Mouse (Mus musculus) midbrain, embryonic 14.5 days (tissue): ENCODE measurements around the gene Sh2d4b. TPM values are rescaled to one million over a fixed set of nuclear protein-coding genes. Genes with fewer than 3 reads are reported as not detected.

Experiments
- ATAC-seq: fragments of 200-750 bp; cut with Nextera tagmentation; 2 replicates; pipeline ENCODE4 v1.8.0; 2017; ENCODE audit warnings: moderate number of reproducible peaks, moderate library complexity; ENCODE audit not compliant: low FRiP score, low TSS enrichment
- DNase-seq: peaks from one replicate; pipeline ENCODE4 v3.0.0-alpha.2; 2015
- H3K27ac ChIP-seq: fragments of 300-500 bp; sonication (generic); replicated peaks from 2 replicates; pipeline ENCODE4 v1.5.1; 2014; ENCODE audit warnings: mild to moderate bottlenecking, low read depth, low read length, moderate library complexity
- H3K27me3 ChIP-seq: fragments of 300-500 bp; sonication (generic); 2 replicates; pipeline ENCODE4 v1.6.1; 2014; ENCODE audit warnings: low read length, control low read depth, mixed read lengths; ENCODE audit not compliant: control insufficient read depth, insufficient read depth
- H3K36me3 ChIP-seq: fragments of 300-500 bp; sonication (generic); 2 replicates; pipeline ENCODE4 v1.6.1; 2014; ENCODE audit warnings: low read length, control low read depth; ENCODE audit not compliant: control insufficient read depth, insufficient read depth
- H3K4me1 ChIP-seq: fragments of 300-500 bp; sonication (generic); 2 replicates; pipeline ENCODE4 v1.6.1; 2014; ENCODE audit warnings: mild to moderate bottlenecking, antibody characterized with exemption, low read length, control low read depth; ENCODE audit not compliant: control insufficient read depth, insufficient read depth
- H3K4me2 ChIP-seq: fragments of 300-500 bp; sonication (generic); 2 replicates; pipeline ENCODE4 v1.6.1; 2014; ENCODE audit warnings: mild to moderate bottlenecking, low read length, moderate library complexity
- H3K4me3 ChIP-seq: fragments of 300-500 bp; sonication (generic); replicated peaks from 2 replicates; pipeline ENCODE4 v1.5.1; 2014; ENCODE audit warnings: low read depth, low read length
- H3K9ac ChIP-seq: fragments of 300-500 bp; sonication (generic); replicated peaks from 2 replicates; pipeline ENCODE4 v1.6.1; 2014; ENCODE audit warnings: mild to moderate bottlenecking, low read length, moderate library complexity
- H3K9me3 ChIP-seq: fragments of 300-500 bp; sonication (generic); 2 replicates; pipeline ENCODE4 v1.6.1; 2016; ENCODE audit warnings: low read length, control low read depth, mixed read lengths; ENCODE audit not compliant: control insufficient read depth
- WGBS: fragments of 180-500 bp; shearing (Covaris S2); extraction: QIAGEN DNeasy Blood & Tissue Kit; methylation state at CpG from one replicate; pipeline ENCODE4 v1.1.7; 2014; 5-methylcytosine and 5-hydroxymethylcytosine counted together
- polyA plus RNA-seq: library from polyadenylated mRNA; unstranded; fragments of >200 nt; fragmentation: Nextera tagmentation; extraction: Ambion mirVana; gene quantifications from 2 replicates; pipeline ENCODE4 v1.2.1, GENCODE M21; 2014

The Sh2d4b gene
- polyA plus RNA-seq, 1 experiment from 2014 or later = 2.6 TPM

- no peak for ATAC-seq
- H3K27ac ChIP-seq = no peak overlapping the region
- H3K4me3 ChIP-seq = no peak overlapping the region
- H3K36me3 ChIP-seq = peaks cover 23% of the 10 kb centered on the region
- no peak overlapping the region for H3K4me2 ChIP-seq
- no peak for DNase-seq
- WGBS = 74% methylated on average over 12 of the region's 12 CpGs
- no peaks in the 10 kb centered on the region for H3K9me3 ChIP-seq
- no peaks in the 10 kb centered on the region for H3K27me3 ChIP-seq
- H3K4me1 ChIP-seq = no peaks in the 10 kb centered on the region
- H3K9ac ChIP-seq = no peak overlapping the region
Observed at GRCm38 (mm10) chr14:40902307-40903055, 9.4 kb upstream of the Sh2d4b start.

DNA sequence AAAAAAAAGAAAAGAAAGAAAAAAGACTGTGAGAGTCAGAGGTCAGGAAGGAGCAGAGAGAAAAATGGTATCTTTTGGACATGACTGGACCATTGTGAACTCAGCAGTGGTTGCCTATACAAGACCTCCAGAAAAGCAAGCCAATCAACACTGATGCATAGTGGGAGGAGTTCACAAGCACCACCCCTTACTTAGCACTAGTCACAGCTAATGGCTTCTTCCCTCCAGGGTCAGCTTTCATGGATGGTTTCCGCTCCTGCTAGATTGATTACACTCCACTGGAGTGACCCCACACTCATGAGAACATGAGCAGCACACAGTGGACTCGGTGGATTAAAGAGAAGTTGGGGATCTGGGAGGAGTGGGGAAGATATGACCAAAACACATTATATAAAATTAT is 7.2 kb upstream of the Sh2d4b start:
- H3K4me2 ChIP-seq = no peak overlapping the region
- 88% methylated on average over 2 of the region's 2 CpGs for WGBS
- H3K27me3 ChIP-seq = no peaks in the 10 kb centered on the region
- ATAC-seq = no peak
- no peaks in the 10 kb centered on the region for H3K9me3 ChIP-seq
- peaks cover 6% of the 10 kb centered on the region; the same call in 1 of the 2 replicates for H3K36me3 ChIP-seq
- no peak for DNase-seq
- no peak overlapping the region for H3K27ac ChIP-seq
- H3K4me1 ChIP-seq = no peaks in the 10 kb centered on the region
- H3K9ac ChIP-seq = no peak overlapping the region
- no peak overlapping the region for H3K4me3 ChIP-seq

DNA sequence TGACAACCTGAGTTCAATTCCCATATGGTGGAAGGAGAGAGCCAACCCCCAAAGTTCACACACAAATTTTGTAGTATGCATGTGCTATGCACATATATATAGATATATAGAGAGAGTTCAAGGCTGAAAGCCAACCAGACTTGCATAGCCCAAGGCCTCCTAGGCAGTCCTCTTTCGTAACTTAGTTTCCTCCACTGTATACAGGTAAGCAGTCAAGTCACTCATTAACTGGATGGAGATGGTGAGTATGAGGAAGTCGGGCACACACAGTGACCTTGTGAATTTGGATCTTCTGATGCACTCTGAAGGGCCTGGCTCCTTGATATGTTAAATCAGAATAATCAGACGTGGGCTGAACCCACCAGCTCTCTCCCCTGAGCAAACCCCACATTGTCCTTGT is 4.8 kb upstream of the Sh2d4b start:
- no peak overlapping the region for H3K9ac ChIP-seq
- no peak overlapping the region for H3K4me3 ChIP-seq
- no peak overlapping the region for H3K4me2 ChIP-seq
- no peak overlapping the region for H3K27ac ChIP-seq
- WGBS = 87% methylated on average over 3 of the region's 3 CpGs
- no peaks in the 10 kb centered on the region for H3K9me3 ChIP-seq
- H3K4me1 ChIP-seq = peaks cover 6% of the 10 kb centered on the region; the same call in 1 of the 2 replicates
- no peaks in the 10 kb centered on the region for H3K36me3 ChIP-seq
- DNase-seq = no peak
- ATAC-seq = no peak
- H3K27me3 ChIP-seq = no peaks in the 10 kb centered on the region

GRCm38 (mm10) chr14:40895681-40896080 is 2.6 kb upstream of the Sh2d4b start:
- no peaks in the 10 kb centered on the region for H3K27me3 ChIP-seq
- no peak overlapping the region for H3K4me2 ChIP-seq
- 81% methylated on average over 8 of the region's 8 CpGs for WGBS
- H3K9me3 ChIP-seq = no peaks in the 10 kb centered on the region
- no peak overlapping the region for H3K9ac ChIP-seq
- no peak overlapping the region for H3K27ac ChIP-seq
- no peak overlapping the region for H3K4me3 ChIP-seq
- DNase-seq (no peak), ATAC-seq (no peak)
- no peaks in the 10 kb centered on the region for H3K36me3 ChIP-seq
- peaks cover 6% of the 10 kb centered on the region; the same call in 1 of the 2 replicates for H3K4me1 ChIP-seq

- Histone ChIP-seq H3K9ac (peak overlapping the region; percentile 34; the same call in 1 of the 2 replicates), H3K9me3 (no peaks in the 10 kb centered on the region), H3K4me3 (peak overlapping the region; percentile 18; the same call in 1 of the 2 replicates), H3K4me2 (peak overlapping the region; percentile 54), H3K27ac (no peak overlapping the region), H3K27me3 (no peaks in the 10 kb centered on the region), H3K36me3 (no peaks in the 10 kb centered on the region), H3K4me1 (peaks cover 6% of the 10 kb centered on the region; the same call in 1 of the 2 replicates)
- peak; percentile 90 for ATAC-seq
- 15% methylated on average over 23 of the region's 23 CpGs for WGBS
- peak; percentile 90 for DNase-seq
Observed at GRCm38 (mm10) chr14:40894576-40895247, 1.6 kb upstream of the Sh2d4b start.

- peak overlapping the region; percentile 54; the same call in 1 of the 2 replicates for H3K4me2 ChIP-seq
- no peak for DNase-seq
- 75% methylated on average over 8 of the region's 8 CpGs for WGBS
Observed at GRCm38 (mm10) chr14:40893884-40894283, 818 bp upstream of the Sh2d4b start.

DNA sequence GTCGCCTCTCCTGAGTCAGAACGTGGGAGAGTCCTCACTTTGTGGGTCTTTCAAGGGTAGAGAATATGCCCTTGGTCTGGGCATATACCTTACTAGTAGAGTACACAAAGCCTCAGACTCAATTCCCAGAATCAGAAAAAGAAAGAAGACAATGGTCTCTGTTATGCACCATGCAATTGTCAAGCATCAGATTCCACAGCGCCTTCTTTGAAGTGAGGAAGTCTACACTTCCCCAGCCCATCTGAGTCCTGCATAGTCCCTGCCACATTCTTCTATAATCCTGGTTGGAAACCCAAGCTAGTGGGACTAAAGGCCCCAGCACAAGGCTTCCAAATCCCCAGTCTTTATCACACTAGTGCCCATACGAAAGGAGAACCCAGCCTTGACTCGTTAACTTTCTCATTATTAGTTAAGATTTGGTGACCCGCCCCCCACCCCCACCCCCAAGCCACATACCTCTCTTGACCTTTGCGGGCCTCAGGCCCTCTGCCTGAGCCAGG is 690 bp downstream of the Sh2d4b start:
- H3K4me3 ChIP-seq = no peak overlapping the region
- H3K9ac ChIP-seq = no peak overlapping the region
- no peaks in the 10 kb centered on the region for H3K36me3 ChIP-seq
- WGBS = 82% methylated on average over 7 of the region's 7 CpGs
- H3K27ac ChIP-seq = no peak overlapping the region
- peaks cover 6% of the 10 kb centered on the region; the same call in 1 of the 2 replicates for H3K4me1 ChIP-seq
- H3K27me3 ChIP-seq = no peaks in the 10 kb centered on the region
- DNase-seq = no peak
- no peak for ATAC-seq
- no peaks in the 10 kb centered on the region for H3K9me3 ChIP-seq
- no peak overlapping the region for H3K4me2 ChIP-seq

More at GRCm38 (mm10) chr14:40893884-40894283, 818 bp upstream of the Sh2d4b start:
- Histone ChIP-seq H3K4me1 (peaks cover 6% of the 10 kb centered on the region; the same call in 1 of the 2 replicates), H3K27ac (no peak overlapping the region), H3K27me3 (no peaks in the 10 kb centered on the region), H3K9me3 (no peaks in the 10 kb centered on the region), H3K9ac (no peak overlapping the region), H3K4me3 (no peak overlapping the region), H3K36me3 (no peaks in the 10 kb centered on the region)
- ATAC-seq = no peak

GRCm38 (mm10) chr14:40891506-40891905 is 1.6 kb downstream of the Sh2d4b start:
- Histone ChIP-seq H3K9me3 (no peaks in the 10 kb centered on the region), H3K27ac (no peak overlapping the region), H3K9ac (no peak overlapping the region), H3K4me2 (no peak overlapping the region), H3K27me3 (no peaks in the 10 kb centered on the region), H3K4me3 (no peak overlapping the region), H3K36me3 (no peaks in the 10 kb centered on the region), H3K4me1 (peaks cover 6% of the 10 kb centered on the region; the same call in 1 of the 2 replicates)
- 93% methylated on average over 4 of the region's 4 CpGs for WGBS
- no peak for ATAC-seq
- DNase-seq = no peak
